In genomic region chr2:134987978-134988377, GRCm38 (mm10) we compare ENCODE assay signal across 24 mouse cellular contexts.
A peak's percentile ranks its signal among the peaks of the same experiment; 100 is the strongest.
DNase-seq lines count a peak whose midpoint lies in the region; ATAC-seq lines count a peak whose summit lies in the region.
"Had no signal": no experiment of that assay in that cellular context is flagged by ENCODE, and none has a peak within 500 bp of the region (broad histone marks: within the 10 kb centered on the region; RNA-seq: fewer than 3 reads in every experiment).

No protein-coding gene starts in this region.

- DNase-seq in adrenal gland, postnatal 10 days: peak; percentile 18
- DNase-seq in adrenal gland, postnatal 25 days: no peak
- DNase-seq in right cerebral cortex, postnatal 14 days: peak; percentile 21
- DNase-seq in right cerebral cortex, postnatal 10 days (ENCODE audit: low spot score in 2 of 2): no peak
- peak; percentile 72 for DNase-seq in cerebellum, adult 9-10 months
- DNase-seq in cerebellum, postnatal 4 days (ENCODE audit: low spot score in 2 of 2): peak; percentile 23 to 36
- no peak for DNase-seq in gastrocnemius, postnatal 14 days
- DNase-seq: forebrain, postnatal 0 days; gastrocnemius, postnatal 36 days; heart, adult 2 months; kidney, postnatal 36 days; liver, embryonic 13.5 days; lung, adult 2 months; lung, postnatal 14 days; retina, postnatal 1 day; right cerebral cortex, postnatal 4 days; thymus, adult 2 months; thymus, postnatal 4 days had no signal

- no peak overlapping the region for H3K27ac ChIP-seq in heart, embryonic 11.5 days (ENCODE audit: low read depth, low read length)
- H3K27ac ChIP-seq: embryonic facial prominence, embryonic 12.5 days; heart, adult 2 months; hindbrain, embryonic 12.5 days; liver, embryonic 13.5 days; midbrain, embryonic 13.5 days; neural tube, embryonic 13.5 days had no signal

- no peak overlapping the region for H3K9ac ChIP-seq in heart, embryonic 11.5 days (ENCODE audit: low read depth, low read length)
- H3K9ac ChIP-seq: embryonic facial prominence, embryonic 12.5 days; forebrain, postnatal 0 days; hindbrain, embryonic 12.5 days; liver, embryonic 13.5 days; midbrain, embryonic 13.5 days; neural tube, embryonic 13.5 days had no signal

- H3K9me3 ChIP-seq in heart, embryonic 11.5 days (replicated peaks; ENCODE audit: control insufficient read depth, low read length): no peaks in the 10 kb centered on the region
- H3K9me3 ChIP-seq: embryonic facial prominence, embryonic 12.5 days; hindbrain, embryonic 12.5 days; liver, embryonic 13.5 days; midbrain, embryonic 13.5 days; neural tube, embryonic 13.5 days had no signal

- WGBS in heart, embryonic 11.5 days (ENCODE audit: insufficient replicate concordance): 69% methylated on average over 5 of the region's 5 CpGs

- H3K4me1 ChIP-seq in heart, embryonic 11.5 days (ENCODE audit: control insufficient read depth, insufficient read depth, low read length): no peaks in the 10 kb centered on the region
- H3K4me1 ChIP-seq: embryonic facial prominence, embryonic 12.5 days; hindbrain, embryonic 12.5 days; midbrain, embryonic 13.5 days had no signal

- H3K4me3 ChIP-seq in heart, embryonic 11.5 days (ENCODE audit: low read depth, low read length): no peak overlapping the region
- H3K4me3 ChIP-seq: embryonic facial prominence, embryonic 12.5 days; heart, adult 2 months; hindbrain, embryonic 12.5 days; liver, embryonic 13.5 days; midbrain, embryonic 13.5 days; myocyte; neural tube, embryonic 13.5 days had no signal

- H3K36me3 ChIP-seq in heart, embryonic 11.5 days (ENCODE audit: control insufficient read depth, insufficient read depth, low read length): no peaks in the 10 kb centered on the region
- H3K36me3 ChIP-seq: embryonic facial prominence, embryonic 12.5 days; hindbrain, embryonic 12.5 days; liver, embryonic 13.5 days; midbrain, embryonic 13.5 days; neural tube, embryonic 13.5 days had no signal

- H3K27me3 ChIP-seq in heart, embryonic 11.5 days (ENCODE audit: control insufficient read depth, insufficient read depth, low read length): no peaks in the 10 kb centered on the region
- H3K27me3 ChIP-seq: embryonic facial prominence, embryonic 12.5 days; hindbrain, embryonic 12.5 days; liver, embryonic 13.5 days; midbrain, embryonic 13.5 days; neural tube, embryonic 13.5 days had no signal

- intact Hi-C loops in gastrocnemius, postnatal 14 days (cut with DNase I; ENCODE audit: low total_unique reads): no loop called here

- ATAC-seq in heart, embryonic 11.5 days (replicated peaks; ENCODE audit: insufficient number of reproducible peaks, low FRiP score, low TSS enrichment): no peak
- ATAC-seq: forebrain, postnatal 0 days; midbrain, embryonic 13.5 days had no signal

- no peak overlapping the region for H3K4me2 ChIP-seq in heart, embryonic 11.5 days
- H3K4me2 ChIP-seq: embryonic facial prominence, embryonic 12.5 days; hindbrain, embryonic 12.5 days; liver, embryonic 13.5 days; midbrain, embryonic 13.5 days; neural tube, embryonic 13.5 days had no signal

Comparison
In these comparisons a context has a peak if more than half of its experiments do, and no peak if none do; other contexts are left out.
1. DNase-seq: peak in adrenal gland, postnatal 10 days (single experiment), right cerebral cortex, postnatal 14 days (single experiment), cerebellum, adult 9-10 months (single experiment) and cerebellum, postnatal 4 days (2 of 2); none in adrenal gland, postnatal 25 days (single experiment), right cerebral cortex, postnatal 10 days (0 of 2) and gastrocnemius, postnatal 14 days (single experiment).